Mouse (Mus musculus): ENCODE measurements at regions not wholly inside any gene's neighbourhood (a gene's known extent, or its start where the extent isn't known, plus 50 kb on each side); places are given as distances from the start of the nearest gene placed in this dataset.

DNA sequence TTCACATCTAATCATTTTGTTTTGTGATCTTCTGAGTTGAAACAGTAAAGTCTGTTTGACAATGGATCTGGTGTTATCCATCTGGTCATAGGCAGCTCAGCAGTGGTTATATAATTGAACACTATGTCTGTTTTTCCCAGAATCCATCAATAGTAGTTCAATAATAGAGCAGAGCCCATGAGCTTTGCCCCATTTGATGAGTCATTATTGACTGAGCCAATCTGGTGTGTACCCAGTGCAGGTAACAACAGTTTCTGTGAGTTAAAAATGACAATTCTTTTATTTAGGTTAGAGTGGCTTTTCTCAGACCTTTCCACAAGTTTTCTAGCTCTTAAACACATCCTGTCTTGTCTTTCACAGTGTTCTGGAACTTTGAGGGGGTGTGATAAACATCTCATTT lies 518.8 kb downstream of the Gabrg1 start:
- peak; percentile 3 for DNase-seq (ENCODE audit: low spot score)

Data from layer of hippocampus, adult 11-12 months (tissue).